Mouse (Mus musculus): ENCODE results near the gene Ppp1r15b.

Ppp1r15b gene

DNA sequence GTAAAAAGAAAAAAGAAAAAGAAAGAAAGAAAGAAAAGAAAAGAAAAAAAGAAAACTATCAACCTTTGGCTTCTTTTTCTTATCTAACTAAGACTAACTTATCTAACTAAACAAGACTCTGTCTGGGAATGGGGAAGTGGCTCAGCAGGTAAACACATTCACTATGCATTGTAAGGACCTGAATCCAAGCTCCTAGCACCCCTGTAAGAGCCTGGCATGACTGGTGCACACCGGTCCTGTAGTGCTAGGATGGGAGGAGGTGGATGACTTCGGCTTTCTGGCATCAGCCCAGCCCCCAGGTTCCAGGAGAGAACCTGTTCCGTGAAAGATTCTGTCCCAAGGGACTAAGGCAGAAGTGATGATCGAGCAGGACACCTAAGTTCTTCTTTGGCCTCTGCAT lies 30.6 kb downstream of the Ppp1r15b start:
- no peak for DNase-seq (ENCODE audit: low spot score)

DNA sequence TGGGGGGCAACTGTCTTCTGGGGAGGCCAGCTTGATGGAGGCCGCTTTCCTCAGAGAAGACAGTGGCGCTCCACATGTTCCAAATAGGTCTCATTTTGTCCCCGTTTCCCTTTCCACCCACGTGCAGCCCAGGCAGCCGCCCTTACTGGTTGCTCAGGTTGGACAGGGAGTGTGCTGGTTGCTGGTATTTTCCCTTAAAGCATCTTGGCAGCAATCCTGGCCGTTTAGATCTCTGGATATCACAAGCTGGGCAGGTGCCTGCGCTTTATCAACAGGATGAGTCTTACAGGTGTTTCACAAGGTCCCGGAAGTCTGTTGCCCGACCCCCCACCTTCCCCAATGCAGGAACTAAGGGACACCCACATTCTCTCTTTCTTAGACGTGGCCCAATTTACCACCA lies 31.1 kb downstream of the Ppp1r15b start:
- no peak for DNase-seq (ENCODE audit: low spot score)

DNA sequence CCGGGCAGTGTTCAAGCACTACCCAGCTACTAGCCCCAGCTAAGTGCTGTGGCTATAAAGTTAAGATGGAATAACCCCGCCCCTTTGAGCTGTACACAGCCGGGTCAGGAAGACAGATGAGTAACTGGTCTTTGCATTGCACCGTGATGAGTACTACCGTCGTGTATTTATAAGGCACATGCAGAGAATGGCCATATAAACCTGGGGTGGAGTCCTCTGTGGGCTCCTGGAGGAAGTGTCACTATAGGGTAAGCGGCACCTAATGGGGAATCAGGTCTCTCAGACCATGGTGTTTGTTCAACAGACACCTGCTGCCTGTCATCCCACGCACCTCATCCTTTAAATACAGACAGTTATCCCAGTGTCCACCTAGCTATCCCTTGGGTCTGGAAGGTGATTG lies 32.0 kb downstream of the Ppp1r15b start:
- no peak for DNase-seq (ENCODE audit: low spot score)

- peak; percentile 55 for DNase-seq (ENCODE audit: low spot score)
These were observed 33.0 kb downstream of the Ppp1r15b start, which contains the start of gene Plekha6 for GRCm38 (mm10) chr1:133163820-133164431. Gene Plekha6 (plus strand): TSS chr1:133164210.

DNA sequence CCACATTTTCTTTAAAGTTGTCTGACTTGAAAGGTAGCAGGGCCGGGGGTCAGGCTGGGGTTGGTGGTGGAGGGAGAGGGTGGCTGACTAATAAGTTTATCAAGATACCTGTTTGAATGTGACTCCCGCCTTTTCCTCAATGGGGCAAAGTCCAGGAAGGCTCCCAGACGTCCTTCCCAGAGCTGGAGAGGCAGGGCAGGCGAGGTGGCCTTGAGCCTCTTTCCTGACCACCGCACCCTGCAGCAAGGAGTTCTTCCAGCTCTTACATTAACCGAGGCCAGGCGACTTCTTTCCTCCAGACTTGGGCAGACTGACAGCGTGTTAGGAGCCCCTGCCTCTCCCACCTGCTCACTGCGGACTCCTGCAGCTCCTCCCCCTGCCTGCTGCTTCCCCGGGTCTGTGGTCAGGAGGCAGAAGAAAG lies 33.7 kb downstream of the Ppp1r15b start:
- DNase-seq (ENCODE audit: low spot score), result peak; percentile 43

DNA sequence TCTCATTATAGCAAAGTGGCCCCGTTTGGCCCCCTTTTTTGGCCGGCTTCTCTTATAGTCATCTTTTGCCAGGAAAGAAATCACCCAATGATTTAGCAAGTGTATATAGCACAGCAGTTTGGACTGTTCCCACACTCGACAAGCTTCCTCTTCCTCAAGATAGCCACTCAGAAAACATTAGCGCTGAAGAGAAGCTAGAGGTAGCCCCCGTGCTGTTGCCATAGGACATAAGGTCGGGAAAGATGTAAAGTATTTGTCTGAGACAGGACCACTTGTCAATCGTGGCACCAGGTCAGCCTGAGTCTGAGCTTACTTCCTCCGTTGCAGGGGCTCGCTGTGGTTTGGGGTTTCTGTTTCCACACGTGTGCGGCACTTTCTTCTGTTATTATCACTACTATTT lies 34.2 kb downstream of the Ppp1r15b start:
- DNase-seq (ENCODE audit: low spot score), result no peak

DNA sequence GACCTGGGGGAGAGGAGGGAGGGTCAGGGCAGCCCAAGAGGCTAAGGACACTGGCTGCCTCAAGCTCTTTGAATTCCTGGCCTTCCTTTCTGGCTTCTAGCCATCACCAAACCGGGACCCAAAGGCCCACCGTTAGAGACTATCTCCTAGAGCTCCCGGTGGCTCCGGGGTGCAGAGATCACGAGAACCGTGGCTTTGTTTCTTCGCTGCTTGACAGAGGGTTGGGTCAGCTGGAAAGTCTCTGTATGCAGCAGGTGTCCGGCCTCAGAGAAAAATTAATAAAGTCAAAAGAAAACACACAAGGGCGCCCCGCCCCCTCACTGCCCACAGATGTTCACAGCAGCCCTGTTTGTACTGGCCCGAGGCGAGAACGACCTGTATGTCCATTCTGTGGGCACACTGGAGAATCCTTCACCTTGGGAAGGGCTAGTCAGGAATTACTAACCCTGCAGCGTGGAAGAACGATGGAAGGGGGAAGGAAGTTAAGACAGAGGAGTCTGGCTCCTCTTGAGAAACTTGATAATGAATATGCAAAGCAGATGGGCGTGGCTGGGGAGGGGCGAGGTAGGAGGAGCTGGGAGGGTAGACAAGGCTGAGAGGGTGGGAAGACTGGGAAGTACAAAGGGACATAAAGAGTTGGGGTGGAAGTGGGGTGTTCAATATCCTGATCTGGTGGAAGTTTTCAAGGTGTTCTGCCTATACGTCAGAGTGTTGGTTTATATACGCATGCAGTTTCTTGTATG lies 37.5 kb downstream of the Ppp1r15b start:
- no peak for DNase-seq (ENCODE audit: low spot score)

- DNase-seq (ENCODE audit: low spot score), result no peak
These were observed 39.3 kb downstream of the Ppp1r15b start for GRCm38 (mm10) chr1:133170196-133170595.

DNA sequence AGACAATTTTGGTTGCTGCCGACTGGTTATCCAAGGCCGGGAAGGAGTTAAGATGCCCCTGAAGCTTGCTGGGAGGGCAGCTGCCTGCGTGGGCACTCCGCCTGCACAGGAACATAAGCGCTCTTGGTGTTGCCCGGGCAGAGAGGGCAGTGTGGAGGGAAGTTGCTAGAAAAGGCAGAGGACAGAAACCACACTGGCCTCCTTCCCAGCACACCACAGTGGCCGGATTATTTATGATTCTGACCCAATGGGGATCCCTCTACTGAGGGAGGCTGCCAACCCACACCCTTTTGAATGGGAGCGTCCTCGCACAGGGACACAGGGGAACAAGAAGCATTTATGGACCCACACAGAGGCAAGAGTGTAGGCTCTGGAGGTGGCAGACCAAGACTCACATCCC lies 40.4 kb downstream of the Ppp1r15b start:
- no peak for DNase-seq (ENCODE audit: low spot score)

DNA sequence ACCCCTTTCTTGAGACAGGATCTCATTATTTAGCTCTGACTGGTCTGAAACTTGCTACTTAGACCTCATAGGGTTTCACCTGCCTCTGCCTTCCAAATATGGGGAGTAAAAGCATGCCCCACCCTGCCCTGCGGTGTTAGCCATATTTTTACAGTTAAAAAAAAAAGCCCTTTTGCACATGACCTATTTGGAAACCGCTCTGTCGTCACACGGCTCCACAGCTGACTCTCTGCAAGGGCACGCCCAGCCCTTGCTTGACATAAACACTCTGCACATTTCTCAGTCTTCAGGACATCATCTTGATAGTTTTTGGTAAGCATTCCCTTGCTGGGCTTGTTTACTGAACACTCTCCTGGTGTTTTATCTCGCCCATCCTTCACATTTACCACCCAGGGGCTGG lies 44.2 kb downstream of the Ppp1r15b start:
- DNase-seq (ENCODE audit: low spot score), result no peak

GRCm38 (mm10) chr1:133177480-133178172 lies 46.7 kb downstream of the Ppp1r15b start:
- peak; percentile 89 for DNase-seq (ENCODE audit: low spot score)

- no peak for DNase-seq (ENCODE audit: low spot score)
These were observed 47.9 kb downstream of the Ppp1r15b start for GRCm38 (mm10) chr1:133178732-133179440.

DNA sequence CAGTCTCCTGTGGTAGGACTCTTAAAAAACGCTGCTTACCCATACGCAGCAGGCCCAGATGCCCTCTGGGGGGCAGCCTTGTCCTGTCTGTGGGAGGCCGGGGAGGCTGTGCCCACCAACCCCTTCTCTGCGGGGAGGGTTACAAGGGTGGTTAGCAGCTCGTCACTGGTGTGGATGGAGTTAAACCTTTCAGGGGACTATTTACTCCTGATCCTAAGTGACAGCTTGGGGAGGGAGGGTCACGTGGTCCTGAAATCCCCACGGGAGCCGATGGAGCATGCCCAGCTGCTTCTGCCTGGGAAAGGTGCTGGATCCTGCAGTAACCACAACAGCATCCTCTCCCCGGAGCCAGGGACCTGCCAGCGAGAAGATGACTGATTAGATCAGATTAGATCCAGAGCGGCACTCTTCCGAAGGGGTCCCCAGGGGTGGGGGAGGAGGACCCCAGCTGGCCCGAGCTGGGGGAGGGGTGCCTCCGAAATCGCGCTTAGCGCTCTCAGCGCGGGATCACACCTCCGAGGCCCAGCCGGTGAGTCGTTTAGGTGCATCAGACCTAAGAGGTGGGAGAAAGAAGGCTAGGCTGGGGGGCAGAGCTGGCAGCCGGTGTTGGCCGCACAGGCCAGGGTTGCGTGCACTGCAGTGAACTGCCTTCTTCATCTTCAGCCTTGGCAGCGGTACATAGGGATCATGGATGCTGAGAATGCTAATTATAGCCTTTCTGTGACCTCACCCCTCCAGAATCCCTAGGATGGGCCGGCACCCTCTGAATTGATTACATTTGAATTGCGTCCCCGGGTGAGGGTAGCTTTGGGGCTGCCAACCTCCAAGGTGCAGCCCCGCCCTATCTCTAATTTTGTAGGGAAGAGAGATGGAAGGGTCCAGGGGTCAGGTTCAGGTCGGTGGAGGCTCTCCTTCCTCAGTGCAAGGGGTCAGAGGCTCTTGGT lies 50.4 kb downstream of the Ppp1r15b start:
- DNase-seq (ENCODE audit: low spot score), result peak; percentile 93

GRCm38 (mm10) chr1:133182016-133182705 lies 51.2 kb downstream of the Ppp1r15b start:
- peak; percentile 76 for DNase-seq (ENCODE audit: low spot score)

- peak; percentile 70 for DNase-seq (ENCODE audit: low spot score)
These were observed 51.8 kb downstream of the Ppp1r15b start for GRCm38 (mm10) chr1:133182706-133183095.

GRCm38 (mm10) chr1:133183141-133183925 lies 52.4 kb downstream of the Ppp1r15b start:
- peak; percentile 57 for DNase-seq (ENCODE audit: low spot score)

- peak; percentile 87 for DNase-seq (ENCODE audit: low spot score)
These were observed 57.2 kb downstream of the Ppp1r15b start for GRCm38 (mm10) chr1:133187948-133188680.

DNA sequence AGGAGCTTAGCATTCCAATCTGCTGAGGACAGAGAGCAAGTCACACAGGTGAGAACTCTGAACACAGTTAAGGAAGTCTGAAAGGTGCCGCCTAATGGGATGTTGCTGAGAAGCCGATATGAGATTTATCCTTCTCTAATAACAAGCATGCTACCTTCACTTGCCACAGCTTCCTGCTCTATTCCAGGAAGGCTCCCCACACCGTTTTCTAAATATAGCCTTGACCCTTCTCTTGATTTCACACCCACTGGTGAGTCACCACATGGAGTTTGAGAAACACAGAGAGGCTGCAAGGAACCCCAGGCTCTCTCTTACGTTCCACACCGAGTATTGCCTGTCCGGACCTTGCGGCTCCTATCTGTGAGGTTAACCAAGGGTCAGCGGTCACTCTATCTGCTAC lies 57.8 kb downstream of the Ppp1r15b start:
- no peak for DNase-seq (ENCODE audit: low spot score)
